Mouse (Mus musculus): ENCODE measurements at regions not wholly inside any gene's neighbourhood (a gene's known extent, or its start where the extent isn't known, plus 50 kb on each side); places are given as distances from the start of the nearest gene placed in this dataset.
"Not testable (repeated sequence)": the region's sequence is repeated elsewhere in the genome, so short reads cannot be mapped to it uniquely, and the experiment has no call there.

- TF ChIP-seq CTCF, EP300 (IDR thresholded peaks at IDR 0.05; ENCODE audit: low read depth): not testable (repeated sequence)
Observed at GRCm38 (mm10) chr9:4047654-4048053, 261.6 kb downstream of the Aasdhppt start.
